Mouse (Mus musculus): ENCODE measurements at regions not wholly inside any gene's neighbourhood (a gene's known extent, or its start where the extent isn't known, plus 50 kb on each side); places are given as distances from the start of the nearest gene placed in this dataset.

DNA sequence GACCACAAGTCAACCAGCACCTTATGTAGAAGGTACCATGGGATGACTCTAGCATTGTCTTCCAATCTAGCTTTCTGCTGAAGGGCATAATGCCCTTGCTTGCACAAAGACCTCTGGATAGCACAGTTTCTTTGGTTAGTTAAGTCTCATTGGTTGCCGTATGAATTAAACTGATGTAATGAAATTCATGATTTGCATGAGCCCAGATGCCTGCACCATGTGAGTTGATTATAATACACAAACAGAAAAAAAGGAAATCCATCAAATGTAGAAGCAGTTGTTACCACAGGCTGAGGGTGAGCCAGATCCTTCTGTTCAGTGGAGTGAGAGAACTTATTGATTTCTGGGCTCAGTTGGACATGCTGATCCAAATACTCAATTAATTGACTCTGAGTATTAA lies 115.8 kb upstream of the Foxa2 start:
- DNase-seq (ENCODE audit: low spot score) = no peak
- intact Hi-C loops (cut with DNase I) = no loop called here

DNA sequence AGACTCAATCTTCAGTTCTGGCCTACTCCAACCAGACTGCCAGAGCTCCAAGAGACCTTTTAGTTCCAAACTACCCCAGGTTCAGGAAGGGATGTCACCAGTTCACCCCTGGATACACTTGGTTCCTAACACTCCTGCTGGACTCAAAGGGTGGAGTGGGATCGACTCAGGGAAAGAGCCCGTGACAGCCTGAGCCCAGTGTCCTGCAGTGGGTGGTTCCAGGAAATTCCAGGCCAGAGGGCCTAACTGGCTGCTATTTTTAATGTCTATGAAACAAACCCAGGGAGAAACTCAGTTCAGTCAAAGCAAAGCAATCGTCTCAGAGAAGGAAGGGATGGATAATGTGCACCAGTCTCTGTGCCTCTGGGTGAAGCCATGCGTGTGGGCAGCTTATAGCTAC lies 124.3 kb upstream of the Foxa2 start:
- intact Hi-C loops (cut with DNase I) = loop anchor here (2.0 to 5.0 kb wide), 3 partner anchors 20 to 236 kb away; partner anchors contain the start of gene Thbd
- DNase-seq (ENCODE audit: low spot score) = peak; percentile 63

DNA sequence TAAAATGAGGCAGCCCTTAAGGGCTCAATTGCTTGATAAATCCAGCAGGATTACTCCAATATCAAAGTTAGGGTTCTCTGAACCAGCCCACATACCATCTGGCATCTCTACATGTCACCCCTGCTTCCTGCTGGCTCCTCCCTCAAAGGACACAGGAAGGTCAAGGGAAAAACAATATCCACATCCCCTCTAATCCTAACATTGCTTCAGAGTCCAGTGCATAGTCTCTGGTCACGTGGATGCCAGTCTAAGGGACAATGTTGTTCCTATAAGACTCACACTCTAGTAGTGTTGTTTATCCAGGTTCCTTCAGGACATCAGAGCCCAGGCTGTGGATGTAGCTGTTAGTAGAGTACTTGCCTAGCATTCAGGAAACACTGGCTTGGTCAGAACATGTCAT lies 124.9 kb upstream of the Foxa2 start:
- intact Hi-C loops (cut with DNase I) = loop anchor here (2.0 to 5.0 kb wide), 3 partner anchors 21 to 236 kb away; partner anchors contain the start of gene Thbd
- no peak for DNase-seq (ENCODE audit: low spot score)

DNA sequence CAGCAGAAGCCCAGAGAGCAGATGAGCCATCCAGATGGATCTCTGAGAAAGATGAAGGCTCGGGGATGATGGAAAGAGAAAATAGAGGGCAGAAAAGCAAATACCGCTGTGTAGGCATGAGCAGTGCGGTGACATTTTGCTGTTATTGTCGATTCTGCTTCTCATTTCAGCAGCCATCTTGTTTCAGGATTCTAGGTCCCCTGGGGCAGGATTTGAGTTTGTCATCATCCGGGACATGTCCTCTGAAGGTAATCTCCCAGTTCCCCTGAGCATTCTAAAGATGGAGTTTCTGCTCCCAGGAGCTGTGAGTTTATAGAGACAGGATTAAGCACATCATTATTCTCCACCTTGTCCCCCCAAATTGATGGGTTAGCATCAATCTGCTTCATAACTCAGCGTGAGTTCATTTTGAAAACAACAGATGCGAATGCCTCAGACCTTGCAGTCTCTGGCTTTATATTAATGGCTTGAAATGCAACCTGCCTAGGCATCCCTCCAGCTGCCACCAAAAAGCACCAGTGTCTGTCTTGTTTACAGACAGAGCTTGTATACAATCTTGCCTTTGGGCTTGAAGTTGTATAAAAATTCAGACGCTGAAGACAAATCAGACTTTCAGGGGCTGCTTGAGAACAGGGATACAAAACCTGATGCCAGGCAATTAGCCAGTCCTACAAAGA lies 128.6 kb upstream of the Foxa2 start:
- intact Hi-C loops (cut with DNase I) = loop anchor here (2.0 kb wide), 1 partner anchor 53 kb away; no protein-coding TSS in a partner anchor
- DNase-seq (ENCODE audit: low spot score) = no peak

DNA sequence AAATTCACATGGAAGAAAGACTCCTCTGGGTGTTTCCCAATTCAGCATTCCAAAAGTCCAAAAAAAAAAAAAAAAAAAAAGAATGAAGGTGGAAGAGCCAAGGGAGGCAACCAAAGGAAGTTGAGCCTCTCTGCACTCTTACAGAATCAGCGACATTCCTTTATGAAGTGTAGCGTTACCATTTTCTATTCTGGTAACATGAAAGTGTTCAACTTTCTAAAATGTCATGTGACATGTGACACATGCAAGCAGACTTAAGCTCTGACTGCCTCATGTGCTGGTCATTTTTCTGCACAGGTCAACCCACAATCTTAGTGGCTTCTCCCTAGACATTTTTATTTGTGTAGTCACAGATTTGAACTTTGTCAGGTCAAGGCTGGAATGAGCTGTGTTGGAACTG lies 133.5 kb upstream of the Foxa2 start:
- DNase-seq (ENCODE audit: low spot score) = no peak
- intact Hi-C loops (cut with DNase I) = no loop called here

DNA sequence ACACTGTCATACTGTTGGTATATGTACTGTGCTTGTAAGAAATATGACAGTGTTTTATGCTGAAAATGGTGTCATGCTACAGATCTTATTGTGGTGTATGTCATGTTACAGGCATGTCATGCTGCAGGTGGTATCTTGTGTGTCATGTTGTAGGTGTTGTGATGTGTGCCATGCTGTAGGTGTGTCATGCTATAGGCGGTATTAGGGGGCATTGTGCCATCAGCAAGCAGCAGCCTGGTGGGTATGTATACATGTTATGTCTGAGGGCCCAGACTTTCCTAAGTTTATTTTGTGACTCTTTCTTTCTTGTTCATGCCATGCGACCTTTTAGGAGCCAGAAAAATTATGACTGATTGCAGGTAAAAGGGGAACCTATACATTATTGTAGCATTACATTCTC lies 134.7 kb upstream of the Foxa2 start:
- DNase-seq (ENCODE audit: low spot score) = no peak
- intact Hi-C loops (cut with DNase I) = no loop called here

DNA sequence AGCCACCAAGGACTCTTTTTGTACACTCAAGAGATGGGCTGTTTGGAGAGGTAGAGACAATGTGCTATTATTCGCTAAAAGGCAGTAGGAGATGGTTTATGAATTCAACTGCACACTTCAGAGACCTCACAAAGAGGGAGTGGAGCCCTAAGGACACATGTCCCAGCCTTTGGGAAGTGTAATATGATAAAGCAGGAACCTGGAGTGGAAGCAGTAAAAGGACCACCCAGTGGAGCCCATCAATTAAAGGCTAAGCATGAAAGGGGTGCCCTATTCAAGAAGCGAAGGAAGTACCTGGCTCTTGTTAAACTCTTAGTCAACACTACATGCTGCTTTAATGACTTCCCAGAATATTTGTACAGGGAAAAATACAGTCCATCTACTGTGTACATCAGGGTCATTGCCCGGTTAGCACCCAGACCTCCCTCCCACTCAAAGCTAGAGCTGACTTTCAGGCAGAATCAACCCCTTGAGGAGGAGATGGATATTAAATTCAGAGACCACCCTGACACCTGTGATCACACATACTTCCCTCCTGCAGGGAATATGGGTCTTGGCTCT lies 135.8 kb upstream of the Foxa2 start:
- DNase-seq (ENCODE audit: low spot score) = no peak
- intact Hi-C loops (cut with DNase I) = no loop called here

DNA sequence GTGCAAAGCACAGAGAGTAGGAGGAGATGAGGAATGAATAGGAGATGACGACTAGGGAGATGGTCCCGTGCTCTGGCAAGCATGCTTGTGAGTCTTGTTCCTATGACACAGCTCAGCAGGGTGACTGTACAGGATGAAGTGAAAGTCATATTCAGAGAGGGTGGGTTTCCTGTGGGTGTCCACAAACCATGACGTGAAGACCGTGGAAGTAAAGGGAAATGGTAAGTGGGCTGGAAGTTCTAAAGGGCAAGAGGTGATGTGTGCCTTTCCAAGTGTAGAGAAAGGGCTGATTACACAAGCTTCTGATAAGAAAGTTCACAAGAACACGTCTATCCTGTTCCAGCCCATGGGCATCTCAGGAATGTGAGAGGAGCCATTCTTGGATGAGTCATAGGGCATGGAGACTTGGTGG lies 138.0 kb upstream of the Foxa2 start:
- intact Hi-C loops (cut with DNase I) = no loop called here
- DNase-seq (ENCODE audit: low spot score) = no peak

DNA sequence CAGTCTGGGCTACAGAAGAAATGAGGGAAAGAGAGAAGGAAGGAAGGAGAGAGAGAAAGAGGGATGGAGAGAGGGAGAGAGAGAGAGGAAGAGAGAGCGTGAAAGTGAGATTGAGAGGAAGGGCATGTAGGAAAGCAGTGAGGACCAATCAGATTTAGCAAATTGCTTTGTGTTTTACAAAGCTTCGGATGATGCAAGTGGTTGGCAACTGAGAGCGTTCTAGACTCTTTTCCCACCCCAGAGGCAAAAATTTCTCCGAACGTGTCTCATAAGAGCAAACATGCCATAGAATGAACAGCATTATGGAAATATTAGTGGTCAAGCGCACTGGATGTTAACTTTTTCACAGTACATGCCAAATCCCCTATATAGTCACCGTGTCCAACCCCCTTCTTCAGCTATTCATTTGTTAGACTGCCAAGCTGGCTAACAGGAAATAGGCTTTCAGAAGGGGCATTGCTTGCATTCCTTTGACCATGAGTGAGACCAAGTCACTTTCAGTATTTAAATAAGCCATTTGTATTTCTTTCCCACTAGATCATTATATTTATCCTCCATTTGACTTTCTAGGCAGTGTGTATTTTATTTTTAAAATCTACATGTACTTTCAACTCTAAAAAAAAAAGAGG lies 139.7 kb upstream of the Foxa2 start:
- intact Hi-C loops (cut with DNase I) = no loop called here
- no peak for DNase-seq (ENCODE audit: low spot score)

DNA sequence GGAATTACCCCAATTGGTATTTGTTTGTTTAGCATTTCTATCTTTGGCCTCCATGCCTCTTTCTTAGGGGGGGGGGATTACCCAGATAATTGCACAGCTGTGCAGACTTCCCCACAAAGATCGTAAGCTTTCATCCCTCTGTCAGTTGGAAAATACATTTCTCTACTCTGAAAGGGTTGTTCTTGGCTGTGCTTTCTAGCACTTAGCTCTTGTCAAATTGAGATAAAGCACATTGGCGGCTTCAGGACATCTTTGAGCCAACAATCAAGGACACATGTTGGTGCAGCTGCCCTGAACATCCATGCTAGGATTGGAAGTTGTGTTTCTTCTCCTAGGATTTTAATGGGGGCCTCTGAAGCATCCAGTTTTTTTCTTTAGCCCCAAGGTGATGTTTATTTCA lies 142.1 kb upstream of the Foxa2 start:
- no peak for DNase-seq (ENCODE audit: low spot score)
- intact Hi-C loops (cut with DNase I) = no loop called here

DNA sequence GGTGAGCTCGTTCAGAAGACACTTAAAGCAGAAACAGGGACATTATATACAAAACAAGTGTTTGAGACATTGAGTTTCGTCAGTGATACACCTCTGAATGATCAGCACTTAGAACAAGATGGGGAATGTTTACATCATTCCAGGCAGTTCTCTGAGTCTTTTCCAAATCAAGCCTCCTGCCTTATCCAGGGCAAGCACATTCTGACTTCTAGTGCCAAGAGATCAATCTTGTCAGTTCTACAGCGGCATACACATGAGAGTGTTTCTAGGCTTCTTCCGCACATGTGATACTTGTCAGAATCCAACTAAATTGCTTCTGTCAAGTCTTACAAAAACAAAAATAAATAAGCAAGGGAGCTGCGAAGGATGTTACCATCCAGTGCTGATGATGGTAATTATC lies 142.5 kb upstream of the Foxa2 start:
- DNase-seq (ENCODE audit: low spot score) = no peak
- intact Hi-C loops (cut with DNase I) = no loop called here

DNA sequence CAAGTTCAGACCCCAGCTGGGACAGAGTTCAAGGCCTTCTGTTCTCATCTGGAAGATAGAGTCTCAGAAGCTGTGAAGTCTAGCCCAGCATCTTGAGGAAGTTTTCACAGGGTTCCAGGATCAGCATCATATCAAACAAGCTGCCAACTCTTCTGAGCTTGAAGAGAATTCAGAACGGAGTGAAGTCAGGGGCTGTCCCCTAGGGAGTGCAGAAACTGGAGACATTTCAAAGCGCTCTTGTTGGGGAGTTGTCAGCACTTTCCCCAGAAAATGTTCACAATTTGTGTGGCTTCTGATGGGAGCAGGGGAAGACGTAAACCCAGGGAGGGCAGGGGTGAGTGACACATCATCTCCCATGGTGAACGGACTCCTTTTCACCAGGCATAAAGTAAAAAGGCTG lies 146.2 kb upstream of the Foxa2 start:
- intact Hi-C loops (cut with DNase I) = no loop called here

DNA sequence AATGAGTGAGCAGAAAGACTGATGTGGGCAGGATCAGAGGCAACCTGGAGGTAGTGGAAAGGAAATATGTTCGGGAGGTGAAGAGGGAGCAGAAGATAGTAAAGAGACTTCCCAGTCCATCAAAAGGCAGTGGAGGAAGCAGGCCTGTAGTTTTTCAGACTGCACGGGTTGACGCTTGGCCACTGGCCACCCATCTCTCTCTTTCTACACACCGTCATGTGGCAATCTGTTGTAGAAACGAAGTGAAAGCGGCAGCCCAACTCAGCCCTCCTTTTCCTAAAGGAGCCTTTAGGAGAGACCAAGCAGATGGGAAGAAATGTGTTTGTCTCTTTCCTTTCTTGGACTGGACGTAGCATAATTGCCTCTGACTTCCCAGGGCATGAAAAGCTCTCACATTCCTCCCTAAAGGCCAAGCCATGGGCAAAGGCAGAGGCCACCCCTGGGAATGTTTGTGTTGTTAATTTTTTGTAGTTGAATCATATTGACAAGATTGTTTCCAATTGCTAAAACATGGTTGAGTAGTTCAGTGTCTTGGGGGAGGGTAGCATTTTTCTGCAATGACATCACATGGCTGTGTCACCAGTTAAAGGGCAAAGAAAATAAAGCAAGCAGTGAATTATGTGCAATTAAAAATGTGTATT lies 150.7 kb upstream of the Foxa2 start:
- intact Hi-C loops (cut with DNase I) = no loop called here
- DNase-seq (ENCODE audit: low spot score) = no peak

More for the DNA sequence above, 146.2 kb upstream of the Foxa2 start:
- DNase-seq (ENCODE audit: low spot score) = no peak

DNA sequence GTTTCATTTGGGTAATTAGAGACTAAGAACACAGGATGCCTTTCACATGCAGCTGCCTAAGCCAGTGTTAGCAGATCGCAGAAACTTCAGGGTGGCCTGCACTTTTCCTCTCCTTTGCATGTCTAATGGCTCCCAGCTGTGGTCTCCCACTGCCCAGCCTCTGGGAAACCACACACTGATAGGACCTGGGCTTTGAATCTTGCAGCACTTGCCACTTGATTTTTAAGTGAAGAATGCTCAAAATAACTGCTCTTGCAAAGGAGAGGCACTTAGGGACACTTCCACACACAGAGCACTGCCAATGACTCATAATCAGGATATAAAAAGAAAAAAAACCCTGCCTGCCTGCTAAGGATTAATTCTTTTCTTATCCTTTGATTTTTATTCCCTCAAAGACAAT lies 159.9 kb upstream of the Foxa2 start:
- intact Hi-C loops (cut with DNase I) = no loop called here

DNA sequence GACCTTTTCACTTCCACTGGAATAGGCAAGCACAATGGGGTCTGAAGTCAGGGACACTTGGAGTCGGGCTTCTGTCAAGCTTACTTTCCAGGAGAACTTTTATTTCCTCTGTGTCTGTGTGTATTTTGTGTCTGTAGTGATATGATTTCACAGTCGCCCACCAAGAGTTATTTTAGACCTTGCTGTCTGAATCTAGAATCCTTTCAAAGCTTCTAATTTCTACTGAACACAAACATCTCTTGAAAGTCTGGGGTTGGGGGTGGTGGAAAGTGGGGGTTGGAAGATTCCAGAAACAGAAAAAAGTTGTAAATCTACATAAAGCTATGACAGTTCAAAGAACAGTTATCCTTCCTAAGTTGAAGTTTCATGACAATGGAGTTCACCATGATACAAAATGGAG lies 164.0 kb upstream of the Foxa2 start:
- DNase-seq (ENCODE audit: low spot score) = no peak
- intact Hi-C loops (cut with DNase I) = no loop called here

More for the DNA sequence above, 159.9 kb upstream of the Foxa2 start:
- DNase-seq (ENCODE audit: low spot score) = no peak

DNA sequence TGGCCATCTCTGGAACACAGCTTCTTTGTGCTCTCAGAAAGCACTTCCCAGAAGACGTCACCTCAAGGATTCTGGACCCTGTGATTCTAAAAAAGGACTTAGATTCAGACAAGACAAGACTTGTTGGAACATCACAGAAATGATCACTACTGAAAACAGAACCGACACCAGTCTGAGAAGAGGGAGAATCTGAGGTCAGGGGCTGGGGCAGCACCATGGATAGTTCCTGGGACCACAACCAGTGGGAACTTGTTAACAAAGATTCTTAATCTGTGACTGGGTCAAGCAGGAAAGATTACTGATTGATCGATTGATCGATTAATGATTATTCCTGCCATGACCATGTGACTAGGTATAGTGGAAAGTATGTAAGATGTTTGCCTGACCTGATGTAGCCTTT lies 170.4 kb upstream of the Foxa2 start:
- intact Hi-C loops (cut with DNase I) = no loop called here
- no peak for DNase-seq (ENCODE audit: low spot score)

DNA sequence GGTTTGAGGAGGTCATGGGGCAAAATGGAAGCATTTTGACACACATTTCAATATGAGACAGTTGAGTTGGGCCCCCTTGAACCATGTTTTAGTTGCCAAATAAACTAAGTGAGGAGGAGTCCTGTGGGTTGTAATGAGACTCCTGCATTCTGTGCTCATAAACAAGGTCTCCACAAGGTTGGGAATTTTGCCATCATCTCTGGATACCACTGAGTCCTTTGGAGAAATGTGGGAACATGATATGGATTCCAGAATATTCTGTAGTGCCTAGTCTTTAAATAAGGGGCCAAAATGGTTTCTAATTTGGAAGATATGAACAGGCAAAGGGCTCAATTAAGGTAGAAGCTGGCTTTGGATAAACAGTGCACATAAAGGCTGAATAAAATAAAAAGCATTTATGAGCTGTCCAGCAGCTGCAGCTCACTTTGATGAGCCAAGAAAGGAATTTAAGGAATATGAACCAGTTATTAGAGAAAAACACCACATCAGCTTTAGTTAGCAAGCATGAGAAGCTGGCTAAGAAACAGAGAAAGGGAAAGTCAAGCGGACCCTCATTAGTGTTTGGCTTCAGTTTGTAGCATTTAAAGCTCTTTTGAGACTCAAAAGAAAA lies 161.3 kb upstream of the Sstr4 start:
- no peak for DNase-seq (ENCODE audit: low spot score)
- intact Hi-C loops (cut with DNase I) = no loop called here

DNA sequence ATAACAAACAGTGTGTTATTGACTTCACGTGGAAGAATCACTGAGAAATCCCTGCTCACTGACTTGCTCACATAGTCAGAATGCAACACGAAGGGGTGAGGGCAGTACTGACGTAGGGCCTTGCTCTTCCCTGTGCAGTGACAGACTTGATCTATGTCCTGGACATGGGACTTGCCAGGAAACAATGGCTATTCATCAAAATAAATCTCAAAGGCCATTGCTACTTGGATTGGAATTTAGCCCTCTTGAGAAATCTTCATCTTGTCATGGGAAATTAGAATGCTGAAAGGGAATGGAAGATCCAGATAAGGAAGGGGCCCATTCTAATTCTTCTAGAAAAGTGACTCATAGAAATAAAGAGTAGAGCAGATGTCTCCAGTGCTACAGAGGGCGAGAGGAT lies 158.0 kb upstream of the Sstr4 start:
- no peak for DNase-seq (ENCODE audit: low spot score)
- intact Hi-C loops (cut with DNase I) = no loop called here

DNA sequence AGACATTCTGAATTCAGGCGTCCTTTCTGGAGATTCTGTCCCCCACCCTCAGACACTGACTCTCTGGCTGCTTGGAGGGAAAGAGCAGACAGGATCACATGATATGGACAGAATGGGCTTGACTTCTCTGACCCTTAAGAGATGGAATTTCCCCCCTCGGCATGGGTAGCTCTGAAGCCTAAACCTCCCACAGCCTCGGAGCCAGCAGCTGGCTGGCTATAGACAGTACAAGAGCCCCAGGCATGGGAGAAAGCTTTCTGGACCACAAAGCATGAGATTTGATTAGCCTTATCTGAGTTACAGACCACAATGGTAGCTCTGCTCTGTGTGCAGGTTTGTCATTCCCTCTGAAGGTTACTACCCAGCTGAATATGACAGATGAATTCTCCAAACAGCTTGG lies 156.1 kb upstream of the Sstr4 start:
- no peak for DNase-seq (ENCODE audit: low spot score)
- intact Hi-C loops (cut with DNase I) = no loop called here

DNA sequence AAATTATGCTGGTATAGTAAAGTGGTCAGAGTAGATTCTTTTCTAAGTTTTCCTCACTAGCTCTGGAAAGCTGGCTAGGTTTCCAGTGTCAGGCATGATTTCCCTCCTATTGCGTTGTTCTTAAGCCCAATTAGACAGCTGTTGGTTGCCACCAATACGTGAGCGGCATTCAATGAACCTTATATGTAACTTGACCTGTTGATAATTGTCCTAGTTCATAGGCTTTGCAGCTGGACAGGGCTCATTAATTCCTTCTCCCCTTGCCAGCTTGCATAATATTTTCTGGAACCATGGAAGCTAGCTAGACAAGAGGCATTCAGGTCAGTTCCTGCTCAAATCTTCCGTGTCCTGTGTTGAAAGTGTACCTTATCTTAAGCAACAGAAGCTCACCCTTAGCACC lies 152.9 kb upstream of the Sstr4 start:
- DNase-seq (ENCODE audit: low spot score) = no peak
- intact Hi-C loops (cut with DNase I) = no loop called here

DNA sequence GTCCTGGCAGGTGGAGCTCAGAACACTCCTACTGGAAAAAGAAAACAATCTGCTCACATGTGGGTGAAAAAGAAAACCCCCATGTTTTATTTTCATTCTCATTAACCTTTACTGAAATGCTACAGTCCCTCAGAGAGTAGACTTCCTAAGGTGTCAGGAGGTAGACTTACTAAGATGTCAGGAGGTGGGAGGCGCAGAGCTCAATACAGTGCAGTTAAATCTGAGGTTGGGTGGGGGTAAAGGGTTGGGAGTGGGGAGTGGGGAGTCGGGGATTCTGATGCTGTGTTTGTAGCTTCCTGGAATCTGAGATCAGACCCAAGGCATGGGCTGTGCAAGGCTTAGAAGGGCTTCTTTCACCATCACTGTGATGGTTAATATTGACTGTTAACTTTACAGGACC lies 149.6 kb upstream of the Sstr4 start:
- no peak for DNase-seq (ENCODE audit: low spot score)
- intact Hi-C loops (cut with DNase I) = no loop called here
